Mouse (Mus musculus): ENCODE results near the gene Lamb1. TPM values are rescaled to one million over a fixed set of nuclear protein-coding genes. Genes with fewer than 3 reads are reported as not detected.

The Lamb1 gene
- polyA plus RNA-seq, 1 experiment from 2014 or later, result 68.1 TPM

- 32% methylated on average over 8 of the region's 8 CpGs for WGBS
- H3K27ac ChIP-seq, result peak overlapping the region; percentile 66
- H3K27me3 ChIP-seq, result no peaks in the 10 kb centered on the region
- ATAC-seq (ENCODE audit: insufficient number of reproducible peaks, low FRiP score, low TSS enrichment, low read depth), result no peak
- H3K4me2 ChIP-seq, result peak overlapping the region; percentile 17
- peaks cover 48% of the 10 kb centered on the region for H3K36me3 ChIP-seq
- peaks cover 37% of the 10 kb centered on the region for H3K4me1 ChIP-seq
- H3K9ac ChIP-seq, result no peak overlapping the region
- no peak overlapping the region for H3K4me3 ChIP-seq
- H3K9me3 ChIP-seq, result no peaks in the 10 kb centered on the region
Observed at GRCm38 (mm10) chr12:31272012-31272735, 7.1 kb downstream of the Lamb1 start.

GRCm38 (mm10) chr12:31272846-31273245 is 7.8 kb downstream of the Lamb1 start:
- peaks cover 53% of the 10 kb centered on the region for H3K36me3 ChIP-seq
- peaks cover 35% of the 10 kb centered on the region for H3K4me1 ChIP-seq
- 61% methylated on average over 2 of the region's 2 CpGs for WGBS
- H3K4me3 ChIP-seq, result no peak overlapping the region
- H3K4me2 ChIP-seq, result no peak overlapping the region
- no peak overlapping the region for H3K9ac ChIP-seq
- no peaks in the 10 kb centered on the region for H3K27me3 ChIP-seq
- no peak for ATAC-seq (ENCODE audit: insufficient number of reproducible peaks, low FRiP score, low TSS enrichment, low read depth)
- no peak overlapping the region for H3K27ac ChIP-seq
- no peaks in the 10 kb centered on the region for H3K9me3 ChIP-seq

DNA sequence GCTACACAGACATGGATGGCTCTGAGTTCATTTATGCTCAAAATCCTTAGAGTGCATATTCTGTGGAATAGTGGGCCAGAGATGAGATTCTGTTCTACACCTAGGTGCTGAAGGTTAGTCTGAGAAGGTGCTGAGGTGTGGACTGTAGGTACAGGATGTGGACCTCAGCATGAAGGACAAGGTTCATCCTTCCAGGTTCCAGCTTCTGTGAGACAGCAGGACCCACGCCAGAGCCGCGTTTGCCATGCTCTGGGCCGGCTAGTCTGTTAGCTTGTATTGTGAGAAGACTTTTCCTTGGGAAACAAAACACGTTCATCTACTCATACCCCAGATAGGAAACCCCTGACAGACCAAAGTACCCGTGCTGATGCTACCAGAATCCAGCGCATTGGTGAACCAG is 8.6 kb downstream of the Lamb1 start:
- Histone ChIP-seq H3K27me3 (no peaks in the 10 kb centered on the region), H3K4me1 (peaks cover 35% of the 10 kb centered on the region), H3K36me3 (peaks cover 61% of the 10 kb centered on the region), H3K27ac (no peak overlapping the region), H3K9me3 (no peaks in the 10 kb centered on the region), H3K4me2 (no peak overlapping the region), H3K9ac (no peak overlapping the region), H3K4me3 (no peak overlapping the region)
- 94% methylated on average over 7 of the region's 7 CpGs for WGBS
- no peak for ATAC-seq (ENCODE audit: insufficient number of reproducible peaks, low FRiP score, low TSS enrichment, low read depth)

DNA sequence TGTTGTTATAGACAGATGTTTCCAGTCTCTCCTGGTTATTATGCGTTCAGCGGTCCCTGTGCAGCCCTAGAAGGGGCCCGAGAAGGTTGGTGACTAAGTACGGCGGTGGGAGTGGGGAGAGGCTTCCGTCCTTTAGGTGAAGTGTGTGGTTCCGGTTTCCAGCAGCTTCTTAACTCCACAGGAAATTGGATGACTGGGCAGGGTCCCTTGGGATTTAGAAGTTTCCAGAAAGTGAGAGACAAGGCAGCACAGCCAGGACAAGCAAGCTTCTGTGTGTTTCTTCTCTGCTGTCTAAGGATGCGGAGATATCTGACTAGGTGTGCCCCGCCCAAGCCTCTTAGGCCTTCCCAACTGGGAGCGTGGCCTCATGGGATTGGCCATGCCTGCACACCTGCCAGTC is 10.4 kb downstream of the Lamb1 start:
- no peak overlapping the region for H3K4me3 ChIP-seq
- H3K27me3 ChIP-seq, result no peaks in the 10 kb centered on the region
- no peaks in the 10 kb centered on the region for H3K9me3 ChIP-seq
- H3K9ac ChIP-seq, result no peak overlapping the region
- WGBS, result 74% methylated on average over 10 of the region's 10 CpGs
- H3K27ac ChIP-seq, result no peak overlapping the region
- peaks cover 25% of the 10 kb centered on the region for H3K4me1 ChIP-seq
- H3K36me3 ChIP-seq, result peaks cover 67% of the 10 kb centered on the region
- no peak overlapping the region for H3K4me2 ChIP-seq
- no peak for ATAC-seq (ENCODE audit: insufficient number of reproducible peaks, low FRiP score, low TSS enrichment, low read depth)

GRCm38 (mm10) chr12:31278270-31278669 is 13.2 kb downstream of the Lamb1 start:
- Histone ChIP-seq H3K9ac (no peak overlapping the region), H3K4me1 (peaks cover 6% of the 10 kb centered on the region; the same call in 1 of the 2 replicates), H3K4me3 (no peak overlapping the region), H3K4me2 (no peak overlapping the region), H3K27me3 (no peaks in the 10 kb centered on the region), H3K9me3 (no peaks in the 10 kb centered on the region), H3K27ac (no peak overlapping the region), H3K36me3 (peaks cover 86% of the 10 kb centered on the region)
- no peak for ATAC-seq (ENCODE audit: insufficient number of reproducible peaks, low FRiP score, low TSS enrichment, low read depth)
- 89% methylated on average over 11 of the region's 11 CpGs for WGBS

DNA sequence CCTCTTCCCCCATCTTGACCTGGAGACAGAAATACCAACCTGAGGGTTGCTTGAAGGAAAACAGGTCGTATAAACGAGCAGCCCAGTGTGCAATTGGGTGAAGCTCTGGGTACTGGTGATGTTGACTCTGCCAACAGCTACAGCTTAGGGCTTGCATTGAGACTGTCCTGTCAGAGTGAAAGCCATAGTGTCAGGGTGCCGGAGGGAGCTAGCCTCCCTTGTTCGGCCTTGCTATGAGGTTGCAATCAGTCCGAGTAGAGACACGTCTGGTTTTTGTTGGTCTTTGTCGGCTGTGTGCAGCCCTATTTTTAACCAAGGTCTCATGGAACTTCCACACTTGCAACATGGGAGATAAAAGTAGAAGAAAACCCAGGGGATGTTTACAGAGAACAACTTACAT is 15.3 kb downstream of the Lamb1 start:
- H3K9ac ChIP-seq, result no peak overlapping the region
- no peak overlapping the region for H3K27ac ChIP-seq
- no peak overlapping the region for H3K4me2 ChIP-seq
- no peak overlapping the region for H3K4me3 ChIP-seq
- peaks cover 80% of the 10 kb centered on the region for H3K36me3 ChIP-seq
- ATAC-seq (ENCODE audit: insufficient number of reproducible peaks, low FRiP score, low TSS enrichment, low read depth), result no peak
- 78% methylated on average over 7 of the region's 7 CpGs for WGBS
- H3K4me1 ChIP-seq, result peaks cover 5% of the 10 kb centered on the region; the same call in 1 of the 2 replicates
- no peaks in the 10 kb centered on the region for H3K27me3 ChIP-seq
- no peaks in the 10 kb centered on the region for H3K9me3 ChIP-seq

GRCm38 (mm10) chr12:31281100-31281591 is 16.1 kb downstream of the Lamb1 start:
- Histone ChIP-seq H3K27ac (no peak overlapping the region), H3K4me1 (0 out of 2 replicates have a peak, but pooled peaks cover 2% of the 10 kb centered on the region), H3K36me3 (peaks cover 80% of the 10 kb centered on the region), H3K9ac (no peak overlapping the region), H3K4me3 (no peak overlapping the region), H3K27me3 (no peaks in the 10 kb centered on the region), H3K9me3 (no peaks in the 10 kb centered on the region), H3K4me2 (no peak overlapping the region)
- ATAC-seq (ENCODE audit: insufficient number of reproducible peaks, low FRiP score, low TSS enrichment, low read depth), result no peak
- 73% methylated on average over 9 of the region's 9 CpGs for WGBS

- 92% methylated on average over 5 of the region's 5 CpGs for WGBS
- H3K4me3 ChIP-seq, result no peak overlapping the region
- peaks cover 79% of the 10 kb centered on the region for H3K36me3 ChIP-seq
- H3K9ac ChIP-seq, result no peak overlapping the region
- no peaks in the 10 kb centered on the region for H3K9me3 ChIP-seq
- no peak overlapping the region for H3K4me2 ChIP-seq
- ATAC-seq (ENCODE audit: insufficient number of reproducible peaks, low FRiP score, low TSS enrichment, low read depth), result no peak
- H3K4me1 ChIP-seq, result 0 out of 2 replicates have a peak, but pooled peaks cover 2% of the 10 kb centered on the region
- no peaks in the 10 kb centered on the region for H3K27me3 ChIP-seq
- H3K27ac ChIP-seq, result no peak overlapping the region
Observed at GRCm38 (mm10) chr12:31282241-31282640, 17.2 kb downstream of the Lamb1 start.

DNA sequence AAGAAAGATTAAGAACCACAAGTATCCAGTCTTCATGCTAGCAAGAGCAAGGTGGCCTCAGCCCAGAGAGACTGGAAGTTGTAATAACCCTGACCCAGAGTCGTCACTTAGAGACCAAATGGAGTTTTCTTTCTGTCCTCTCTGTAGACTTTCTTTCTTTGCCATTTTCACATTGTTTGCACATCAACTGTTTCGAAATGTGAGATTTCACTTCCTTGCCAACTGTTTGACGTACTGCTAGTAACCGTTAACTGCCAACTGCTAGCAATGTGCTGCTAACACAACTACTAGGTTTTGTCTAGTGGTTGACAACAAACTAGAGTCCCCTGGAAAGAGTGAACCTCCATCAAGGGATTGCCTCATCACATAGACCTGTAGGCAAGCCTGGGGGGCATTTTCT is 18.1 kb downstream of the Lamb1 start:
- Histone ChIP-seq H3K4me3 (no peak overlapping the region), H3K4me1 (0 out of 2 replicates have a peak, but pooled peaks cover 2% of the 10 kb centered on the region), H3K27me3 (no peaks in the 10 kb centered on the region), H3K27ac (no peak overlapping the region), H3K9me3 (no peaks in the 10 kb centered on the region), H3K36me3 (peaks cover 81% of the 10 kb centered on the region), H3K4me2 (no peak overlapping the region), H3K9ac (no peak overlapping the region)
- 79% methylated on average over 4 of the region's 4 CpGs for WGBS
- no peak for ATAC-seq (ENCODE audit: insufficient number of reproducible peaks, low FRiP score, low TSS enrichment, low read depth)

DNA sequence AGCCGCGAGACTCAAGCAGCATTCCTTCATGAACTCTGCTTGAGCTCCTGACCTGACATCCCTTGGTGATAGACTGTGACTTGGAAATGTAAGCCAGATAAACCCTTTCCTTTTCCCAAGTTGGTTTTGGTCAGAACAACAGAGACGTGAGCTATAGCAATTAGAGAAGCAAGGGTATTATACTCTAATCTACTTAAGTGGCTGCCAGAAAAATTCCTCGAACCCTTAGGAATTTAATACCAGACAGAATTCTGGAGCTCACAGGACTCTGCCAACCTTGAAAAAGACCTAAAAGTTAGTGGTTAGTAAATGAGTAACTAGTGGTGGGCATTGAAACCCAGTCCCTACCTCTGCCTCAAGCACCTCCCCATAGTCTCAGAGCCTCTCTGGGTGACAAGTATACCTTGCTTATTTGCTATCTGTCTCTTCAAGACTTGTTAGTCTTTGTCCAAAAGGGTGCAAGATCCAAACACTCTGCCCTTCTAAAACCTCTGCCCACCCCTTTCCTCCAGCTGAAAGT is 18.6 kb downstream of the Lamb1 start:
- 62% methylated on average over 4 of the region's 4 CpGs for WGBS
- Histone ChIP-seq H3K4me3 (no peak overlapping the region), H3K27ac (no peak overlapping the region), H3K4me2 (no peak overlapping the region), H3K36me3 (peaks cover 81% of the 10 kb centered on the region), H3K9me3 (no peaks in the 10 kb centered on the region), H3K27me3 (no peaks in the 10 kb centered on the region), H3K9ac (no peak overlapping the region), H3K4me1 (0 out of 2 replicates have a peak, but pooled peaks cover 2% of the 10 kb centered on the region)
- no peak for ATAC-seq (ENCODE audit: insufficient number of reproducible peaks, low FRiP score, low TSS enrichment, low read depth)

- ATAC-seq (ENCODE audit: insufficient number of reproducible peaks, low FRiP score, low TSS enrichment, low read depth), result no peak
- 77% methylated on average over 10 of the region's 10 CpGs for WGBS
- Histone ChIP-seq H3K4me2 (no peak overlapping the region), H3K4me1 (0 out of 2 replicates have a peak, but pooled peaks cover under 1% of the 10 kb centered on the region), H3K36me3 (peaks cover 56% of the 10 kb centered on the region), H3K27ac (no peak overlapping the region), H3K9ac (no peak overlapping the region), H3K27me3 (no peaks in the 10 kb centered on the region), H3K9me3 (no peaks in the 10 kb centered on the region), H3K4me3 (no peak overlapping the region)
Observed at GRCm38 (mm10) chr12:31289046-31289445, 24.0 kb downstream of the Lamb1 start.

GRCm38 (mm10) chr12:31290951-31291350 is 25.9 kb downstream of the Lamb1 start:
- Histone ChIP-seq H3K9ac (no peak overlapping the region), H3K4me1 (peaks cover 14% of the 10 kb centered on the region), H3K27me3 (no peaks in the 10 kb centered on the region), H3K36me3 (peaks cover 44% of the 10 kb centered on the region), H3K9me3 (no peaks in the 10 kb centered on the region), H3K27ac (no peak overlapping the region), H3K4me2 (no peak overlapping the region), H3K4me3 (no peak overlapping the region)
- no peak for ATAC-seq (ENCODE audit: insufficient number of reproducible peaks, low FRiP score, low TSS enrichment, low read depth)
- WGBS, result 74% methylated on average over 3 of the region's 3 CpGs
